Mouse (Mus musculus) MEL (cell line): ENCODE data around the gene Proca1.

Experiments
- BHLHE40 ChIP-seq: IDR thresholded peaks from 2 replicates; pipeline ENCODE4 v1.6.1; 2012; ENCODE audit warnings: low read depth, mild to moderate bottlenecking, inconsistent platforms, low read length, improper control_type of control experiment, borderline replicate concordance
- CHD2 ChIP-seq: IDR thresholded peaks from 2 replicates; pipeline ENCODE4 v1.6.1; 2011; ENCODE audit warnings: low read length, improper control_type of control experiment
- GATA1 ChIP-seq: IDR thresholded peaks from 2 replicates; pipeline ENCODE4 v1.6.1; 2011; ENCODE audit warnings: low read depth, low read length, improper control_type of control experiment
- MAX ChIP-seq: IDR thresholded peaks from 2 replicates; pipeline ENCODE4 v1.6.1; 2011; ENCODE audit warnings: low read length, improper control_type of control experiment
- USF2 ChIP-seq, 2 experiments: IDR thresholded peaks; 2 replicates each; pipeline ENCODE4 v1.6.1; 2011 to 2012; ENCODE audit warnings: improper control_type of control experiment in 2 of 2, low read length in 2 of 2, borderline replicate concordance in 1 of 2, inconsistent platforms in 1 of 2, low read depth in 1 of 2, mild to moderate bottlenecking in 1 of 2; ENCODE audit not compliant: insufficient read depth in 1 of 2

DNA sequence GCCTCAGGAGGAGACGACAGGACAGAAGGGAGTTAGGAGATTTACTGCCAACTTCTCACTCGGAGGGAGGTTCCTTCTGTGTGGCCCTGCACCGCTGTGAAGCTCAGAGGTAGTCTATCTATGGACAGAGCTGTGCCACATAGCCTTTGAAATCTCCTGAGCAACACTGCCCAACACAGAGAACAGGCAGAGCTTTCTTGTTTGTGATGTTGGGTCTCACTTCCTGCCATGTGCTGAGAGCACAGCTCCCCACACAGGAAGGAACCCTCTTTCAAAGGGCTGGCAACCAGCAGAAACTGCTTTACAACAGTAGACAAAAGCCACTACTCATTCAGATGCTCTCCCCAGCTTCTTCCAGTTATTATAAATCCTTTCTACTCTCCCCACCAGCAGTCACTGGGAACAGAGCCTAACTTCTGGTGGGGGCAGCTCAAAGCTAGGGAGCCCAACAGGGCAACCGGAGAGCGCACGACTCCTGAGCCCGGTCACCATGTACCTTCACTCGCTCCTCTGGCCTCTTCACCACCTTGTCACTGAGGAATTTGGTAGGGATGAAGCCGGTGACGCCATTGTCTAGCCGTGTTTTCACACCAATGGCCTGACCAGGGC is 22.6 kb downstream of the Proca1 start:
- no peak for TF ChIP-seq MAX
- TF ChIP-seq CHD2 = no peak
- no peak for TF ChIP-seq BHLHE40
- no peak for TF ChIP-seq USF2 (IDR thresholded peaks at IDR 0.05; ENCODE audit: borderline replicate concordance in 1 of 2, insufficient read depth in 1 of 2, low read depth in 1 of 2, low read length in 2 of 2)
- no peak for TF ChIP-seq GATA1
